Mouse (Mus musculus) heart, adult 2 months (tissue): Measurements from ENCODE around the gene Tac4.

Source experiments
- EP300 ChIP-seq: fragments of 200-500 bp; IDR thresholded peaks from 2 replicates; pipeline ENCODE4 v1.6.1; 2011; ENCODE audit warnings: low read depth, low read length, control low read depth; ENCODE audit not compliant: insufficient read depth
- POLR2A ChIP-seq: fragments of 200-500 bp; IDR thresholded peaks from 2 replicates; pipeline ENCODE4 v1.6.1; 2011; ENCODE audit warnings: mild to moderate bottlenecking, low read depth, low read length, control low read depth; ENCODE audit not compliant: insufficient read depth

GRCm38 (mm10) chr11:95257930-95258329 is 3.4 kb upstream of the Tac4 start:
- TF ChIP-seq EP300 (no peak), POLR2A (no peak)
